Mouse (Mus musculus): Measurements from ENCODE around the gene Me3.

The Me3 gene

DNA sequence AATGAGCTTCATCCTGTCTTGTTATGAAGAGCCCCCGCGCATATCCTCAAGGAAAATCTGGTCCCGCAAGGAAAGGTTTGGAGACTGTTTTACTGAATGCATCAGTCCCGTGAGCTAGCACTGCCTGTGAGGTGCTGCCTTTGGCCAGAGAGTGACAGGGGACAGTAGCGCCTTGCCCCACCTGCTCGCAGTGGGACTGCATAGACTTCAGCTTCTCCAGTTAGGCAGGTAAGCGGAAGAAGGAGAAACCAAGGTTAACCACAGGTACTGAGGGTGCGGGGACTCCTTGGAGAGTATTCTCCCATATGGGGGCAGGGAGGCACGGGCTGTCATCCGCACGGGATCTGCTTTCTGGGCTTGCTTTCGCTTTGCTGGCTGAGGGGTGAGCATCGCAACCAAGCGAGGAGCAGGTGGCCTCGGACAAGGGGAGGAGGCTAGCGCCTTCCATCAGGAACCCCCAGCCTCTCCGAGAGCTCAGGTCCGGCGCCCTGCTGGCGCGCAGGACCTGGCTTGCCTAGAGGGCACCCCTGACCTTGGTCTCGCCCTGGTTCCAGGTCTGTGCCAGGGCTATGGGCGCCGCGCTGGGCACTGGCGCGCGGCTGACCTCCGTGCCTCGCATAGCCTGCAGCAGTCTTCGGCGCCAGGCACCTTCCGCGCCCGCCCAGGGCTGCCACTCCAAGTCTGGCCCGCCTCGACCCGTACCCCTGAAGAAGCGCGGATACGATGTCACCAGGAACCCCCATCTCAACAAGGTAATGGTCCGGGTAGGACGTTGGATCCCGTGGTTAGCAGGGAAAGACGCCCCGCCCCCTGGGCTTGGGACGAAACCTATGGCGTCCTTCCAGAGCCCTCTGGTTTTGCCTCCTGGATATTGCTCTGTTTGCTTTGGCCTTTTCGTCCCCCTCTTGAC, at the start of gene Me3:
TSS of gene Me3 (plus strand) at position 51 of the 910 bp plus-strand sequence.
- in situ Hi-C loops (cut with MboI; ENCODE audit: low pct_unique_long_range_greater_than_20kb in 1 of 2, low sequenced_read_pairs in 2 of 2, unreplicated experiment in 1 of 2) = no loop called here

DNA sequence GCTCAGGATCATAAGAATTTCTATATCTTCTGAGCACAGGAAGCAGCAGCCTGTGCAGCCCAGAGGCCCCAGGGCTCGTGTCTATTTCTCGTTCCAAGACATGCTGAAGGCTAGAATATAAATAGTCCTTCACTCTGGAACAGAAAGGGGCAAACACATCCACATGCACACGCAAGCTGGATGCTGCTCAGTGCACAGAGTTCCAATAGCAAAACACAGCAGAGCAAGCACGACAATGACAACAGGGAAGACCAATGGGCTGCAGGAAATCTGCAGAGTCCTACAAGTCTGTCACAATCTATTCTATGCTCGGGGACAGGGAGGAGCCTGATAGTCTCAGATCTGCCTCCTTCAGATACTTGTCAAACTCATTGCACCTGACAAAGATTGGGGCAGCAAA, 42.2 kb upstream of the Me3 start:
- in situ Hi-C loops (cut with MboI; ENCODE audit: low pct_unique_long_range_greater_than_20kb in 1 of 2, low sequenced_read_pairs in 2 of 2, unreplicated experiment in 1 of 2) = no loop called here

DNA sequence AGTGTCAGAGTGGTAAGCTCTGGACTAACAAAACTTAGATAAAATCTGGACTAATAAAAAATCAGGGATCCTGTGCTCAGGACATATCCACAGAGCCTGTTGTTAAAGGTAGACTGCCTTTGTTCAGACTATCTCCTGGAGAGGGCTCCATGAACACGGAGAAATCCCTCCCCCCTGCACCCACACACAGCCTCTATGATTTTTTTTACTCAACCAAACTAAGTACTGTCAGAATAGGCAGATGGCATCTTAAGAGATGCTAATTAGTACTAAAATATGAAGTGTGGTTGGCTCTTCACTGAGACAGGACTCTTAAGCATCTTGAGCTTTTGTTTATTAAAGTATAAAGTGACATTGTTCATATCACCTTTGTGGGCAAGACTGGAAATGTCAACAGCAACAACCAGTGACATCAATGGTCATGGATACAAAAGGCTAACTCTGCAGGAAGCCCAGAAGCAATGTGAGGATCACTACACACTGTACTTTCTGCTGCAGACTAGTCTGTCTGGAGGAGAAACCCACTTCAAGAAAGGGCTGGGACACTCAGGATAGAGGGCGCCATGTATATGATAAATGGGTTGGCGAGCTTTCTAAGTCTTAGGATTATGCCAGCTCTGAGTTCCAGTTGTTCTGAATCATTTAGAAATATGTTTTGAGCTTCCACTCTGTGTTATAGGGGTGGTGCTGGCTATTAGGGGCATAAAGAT, 41.5 kb upstream of the Me3 start:
- in situ Hi-C loops (cut with MboI; ENCODE audit: low pct_unique_long_range_greater_than_20kb in 1 of 2, low sequenced_read_pairs in 2 of 2, unreplicated experiment in 1 of 2) = no loop called here

DNA sequence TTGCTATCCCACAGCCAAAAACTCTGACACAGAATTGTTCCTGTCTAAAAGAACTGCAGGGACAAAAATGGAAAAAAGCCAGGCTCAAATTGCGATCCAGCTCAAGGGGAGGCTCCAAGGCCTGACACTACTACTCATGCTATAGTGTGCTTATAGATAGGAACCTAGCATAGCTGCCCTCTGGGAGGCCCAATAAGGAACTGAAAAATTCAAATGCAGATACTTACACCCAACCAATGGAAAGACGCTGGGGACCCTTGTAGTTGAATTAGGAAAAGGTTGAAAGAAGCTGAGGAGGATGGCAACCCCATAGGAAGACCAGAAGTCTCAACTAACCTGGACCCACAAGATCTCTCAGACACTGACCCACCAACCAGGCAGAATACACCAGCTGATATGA, 36.4 kb upstream of the Me3 start:
- in situ Hi-C loops (cut with MboI; ENCODE audit: low pct_unique_long_range_greater_than_20kb in 1 of 2, low sequenced_read_pairs in 2 of 2, unreplicated experiment in 1 of 2) = no loop called here

- in situ Hi-C loops (cut with MboI; ENCODE audit: low pct_unique_long_range_greater_than_20kb in 1 of 2, low sequenced_read_pairs in 2 of 2, unreplicated experiment in 1 of 2) = no loop called here
Measured at GRCm38 (mm10) chr7:89605589-89606536, 26.3 kb upstream of the Me3 start.

DNA sequence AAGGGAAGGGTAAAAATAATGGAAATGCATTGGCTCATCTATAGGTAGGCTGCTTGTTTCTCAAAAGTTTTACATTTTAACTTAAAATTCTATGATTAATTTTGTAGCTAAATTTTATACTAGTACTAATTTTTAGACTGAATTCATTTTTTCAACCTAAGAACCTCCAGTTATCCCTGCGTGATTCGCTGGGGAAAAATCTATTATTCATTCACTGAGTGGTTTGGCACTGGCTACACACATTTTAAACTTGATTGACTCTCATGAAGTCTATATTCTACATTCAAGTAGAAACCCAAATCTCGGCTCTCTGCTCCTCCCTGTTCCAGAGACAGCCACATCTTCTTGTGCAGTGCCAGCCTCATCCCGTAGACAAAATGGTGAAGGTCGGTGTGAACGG, 24.9 kb upstream of the Me3 start:
- in situ Hi-C loops (cut with MboI; ENCODE audit: low pct_unique_long_range_greater_than_20kb in 1 of 2, low sequenced_read_pairs in 2 of 2, unreplicated experiment in 1 of 2) = no loop called here

- in situ Hi-C loops (cut with MboI; ENCODE audit: low pct_unique_long_range_greater_than_20kb in 1 of 2, low sequenced_read_pairs in 2 of 2, unreplicated experiment in 1 of 2) = loop anchor here in 1 of 2 experiments (10.0 kb wide), 1 partner anchor 64 kb away; no protein-coding TSS in a partner anchor
Measured at GRCm38 (mm10) chr7:89611236-89611635, 21.0 kb upstream of the Me3 start.

- in situ Hi-C loops (cut with MboI; ENCODE audit: low pct_unique_long_range_greater_than_20kb in 1 of 2, low sequenced_read_pairs in 2 of 2, unreplicated experiment in 1 of 2) = loop anchor here in 1 of 2 experiments (10.0 kb wide), 1 partner anchor 59 kb away; no protein-coding TSS in a partner anchor
Measured at GRCm38 (mm10) chr7:89616235-89616634, 16.0 kb upstream of the Me3 start.

GRCm38 (mm10) chr7:89623331-89623730, 8.9 kb upstream of the Me3 start:
- in situ Hi-C loops (cut with MboI; ENCODE audit: low pct_unique_long_range_greater_than_20kb in 1 of 2, low sequenced_read_pairs in 2 of 2, unreplicated experiment in 1 of 2) = no loop called here

GRCm38 (mm10) chr7:89627393-89627792, 4.8 kb upstream of the Me3 start:
- in situ Hi-C loops (cut with MboI; ENCODE audit: low pct_unique_long_range_greater_than_20kb in 1 of 2, low sequenced_read_pairs in 2 of 2, unreplicated experiment in 1 of 2) = no loop called here

GRCm38 (mm10) chr7:89628006-89628405, 4.2 kb upstream of the Me3 start:
- in situ Hi-C loops (cut with MboI; ENCODE audit: low pct_unique_long_range_greater_than_20kb in 1 of 2, low sequenced_read_pairs in 2 of 2, unreplicated experiment in 1 of 2) = no loop called here

DNA sequence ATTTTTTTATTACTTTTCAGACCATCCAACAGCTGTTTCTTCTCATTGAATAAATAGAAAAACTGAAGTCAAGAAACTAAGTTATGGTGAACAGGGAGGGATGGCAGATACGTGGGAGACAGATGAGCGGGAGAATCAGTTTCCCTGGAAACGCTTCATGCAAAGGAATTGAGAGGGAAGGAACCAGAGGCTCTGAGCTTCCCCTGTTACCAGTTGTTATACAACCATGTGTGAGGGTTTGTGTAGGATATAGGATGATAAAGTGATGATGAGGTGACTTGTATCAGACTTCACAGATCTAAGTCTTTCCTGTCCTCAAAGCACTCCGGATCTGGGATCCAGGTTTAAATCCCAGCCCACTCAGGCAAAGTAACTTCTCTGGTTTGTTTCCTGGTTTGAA, 3.2 kb upstream of the Me3 start:
- in situ Hi-C loops (cut with MboI; ENCODE audit: low pct_unique_long_range_greater_than_20kb in 1 of 2, low sequenced_read_pairs in 2 of 2, unreplicated experiment in 1 of 2) = no loop called here

GRCm38 (mm10) chr7:89629914-89630313, 2.3 kb upstream of the Me3 start:
- in situ Hi-C loops (cut with MboI; ENCODE audit: low pct_unique_long_range_greater_than_20kb in 1 of 2, low sequenced_read_pairs in 2 of 2, unreplicated experiment in 1 of 2) = no loop called here

GRCm38 (mm10) chr7:89630796-89631195, 1.4 kb upstream of the Me3 start:
- in situ Hi-C loops (cut with MboI; ENCODE audit: low pct_unique_long_range_greater_than_20kb in 1 of 2, low sequenced_read_pairs in 2 of 2, unreplicated experiment in 1 of 2) = no loop called here

- in situ Hi-C loops (cut with MboI; ENCODE audit: low pct_unique_long_range_greater_than_20kb in 1 of 2, low sequenced_read_pairs in 2 of 2, unreplicated experiment in 1 of 2) = no loop called here
Measured at GRCm38 (mm10) chr7:89640533-89640932, 8.3 kb downstream of the Me3 start.

- in situ Hi-C loops (cut with MboI; ENCODE audit: low pct_unique_long_range_greater_than_20kb in 1 of 2, low sequenced_read_pairs in 2 of 2, unreplicated experiment in 1 of 2) = no loop called here
Measured at GRCm38 (mm10) chr7:89640944-89641661, 8.9 kb downstream of the Me3 start.

GRCm38 (mm10) chr7:89645015-89645414, 12.8 kb downstream of the Me3 start:
- in situ Hi-C loops (cut with MboI; ENCODE audit: low pct_unique_long_range_greater_than_20kb in 1 of 2, low sequenced_read_pairs in 2 of 2, unreplicated experiment in 1 of 2) = no loop called here

DNA sequence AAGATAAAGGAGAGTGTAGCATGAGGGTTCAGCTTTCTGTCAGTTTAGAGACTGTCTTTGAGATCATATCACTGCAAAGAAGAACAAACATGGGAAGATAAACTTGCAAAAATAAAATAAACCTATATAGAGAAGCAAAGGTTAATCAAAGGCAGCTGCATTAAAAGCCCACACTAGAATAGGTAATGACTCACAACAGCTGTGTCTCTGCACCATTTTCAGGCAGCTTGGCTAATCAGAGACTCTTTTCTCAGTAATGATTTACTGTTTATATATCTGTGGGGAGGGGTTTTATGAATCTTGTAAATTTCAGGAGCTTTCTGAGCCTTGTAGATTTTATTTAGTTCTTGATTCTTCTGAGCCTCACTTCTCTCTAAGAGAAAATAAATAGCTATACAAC, 15.7 kb downstream of the Me3 start:
- in situ Hi-C loops (cut with MboI; ENCODE audit: low pct_unique_long_range_greater_than_20kb in 1 of 2, low sequenced_read_pairs in 2 of 2, unreplicated experiment in 1 of 2) = no loop called here

All from mouse embryonic stem cell (cell line).